Comparison of ENCODE assay signal across 7 mouse cellular contexts in the genomic region with DNA sequence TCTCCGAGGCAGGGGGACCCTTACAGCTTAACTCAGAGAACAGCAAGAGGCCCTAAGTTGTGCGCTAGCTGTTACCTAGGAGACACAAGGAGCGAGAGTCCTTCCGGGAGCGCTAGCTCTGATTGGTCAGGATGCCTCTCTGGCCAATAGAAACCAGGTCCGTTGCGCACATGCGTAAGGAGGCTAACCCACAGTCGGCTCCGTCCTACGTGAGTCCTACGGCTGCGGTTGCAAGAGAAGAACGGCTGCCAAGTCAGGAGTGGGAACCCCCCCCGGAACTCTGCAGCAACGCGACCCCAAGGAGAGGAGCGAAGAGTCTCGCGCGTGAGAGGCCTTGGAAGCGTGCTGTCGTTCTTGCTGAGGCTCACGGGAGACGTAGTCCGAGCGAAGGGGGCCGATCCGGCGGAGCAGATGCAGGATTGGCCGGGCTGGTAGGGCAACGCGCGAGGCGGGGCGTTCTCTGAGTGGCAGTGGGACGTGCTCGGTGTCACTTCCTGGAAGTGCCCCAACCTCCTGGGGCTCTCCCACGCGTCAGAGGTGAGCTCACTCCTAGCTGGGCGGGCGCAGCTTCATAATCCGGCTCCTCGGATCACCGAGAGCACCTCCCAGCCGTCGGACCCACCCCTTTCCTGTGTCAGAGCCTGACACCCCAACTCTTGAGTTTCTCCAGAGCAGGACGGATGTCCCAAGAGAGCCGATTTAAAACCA. TPM values are rescaled to one million over a fixed set of nuclear protein-coding genes. Genes with fewer than 3 reads are reported as not detected.
DNase-seq lines count a peak whose midpoint lies in the region; ATAC-seq lines count a peak whose summit lies in the region.

A gene (plus strand): TSS at position 167 of the 708 bp plus-strand sequence.

- no peaks in the 10 kb centered on the region for H3K27me3 ChIP-seq in embryonic facial prominence, embryonic 12.5 days
- H3K27me3 ChIP-seq in limb, embryonic 11.5 days (ENCODE audit: control insufficient read depth, insufficient read depth, low read length), result no peaks in the 10 kb centered on the region
- no peaks in the 10 kb centered on the region for H3K27me3 ChIP-seq in midbrain, embryonic 14.5 days (ENCODE audit: control insufficient read depth, insufficient read depth, low read length)

- H3K27ac ChIP-seq in embryonic facial prominence, embryonic 12.5 days, result peak within 1 kb of the TSS; percentile 94
- peak within 1 kb of the TSS; percentile 88 for H3K27ac ChIP-seq in limb, embryonic 11.5 days (replicated peaks; ENCODE audit: low read depth, low read length)
- peak within 1 kb of the TSS; percentile 94 for H3K27ac ChIP-seq in midbrain, embryonic 14.5 days (replicated peaks; ENCODE audit: low read depth, low read length)

- H3K4me2 ChIP-seq in embryonic facial prominence, embryonic 12.5 days (replicated peaks), result peak within 1 kb of the TSS; percentile 69
- H3K4me2 ChIP-seq in limb, embryonic 11.5 days (ENCODE audit: low read depth, severe bottlenecking), result peak within 1 kb of the TSS; percentile 58
- H3K4me2 ChIP-seq in midbrain, embryonic 14.5 days (ENCODE audit: low read length), result peak within 1 kb of the TSS; percentile 76

- peak; percentile 98 for ATAC-seq in embryonic facial prominence, embryonic 12.5 days (ENCODE audit: insufficient number of reproducible peaks, insufficient read depth, low FRiP score, low TSS enrichment)
- ATAC-seq in limb, embryonic 11.5 days (ENCODE audit: insufficient number of reproducible peaks, low FRiP score, low TSS enrichment, low read depth), result peak; percentile 99
- peak; percentile 98 for ATAC-seq in midbrain, embryonic 14.5 days (ENCODE audit: low FRiP score, low TSS enrichment)

- no peaks in the 10 kb centered on the region for H3K9me3 ChIP-seq in embryonic facial prominence, embryonic 12.5 days
- H3K9me3 ChIP-seq in limb, embryonic 11.5 days (ENCODE audit: control insufficient read depth, low read length), result no peaks in the 10 kb centered on the region
- no peaks in the 10 kb centered on the region for H3K9me3 ChIP-seq in midbrain, embryonic 14.5 days (ENCODE audit: control insufficient read depth, low read length)

- under 1% methylated on average over 49 of the region's 49 CpGs for WGBS in embryonic facial prominence, embryonic 12.5 days
- WGBS in limb, embryonic 11.5 days, result under 1% methylated on average over 47 of the region's 49 CpGs
- 1% methylated on average over 49 of the region's 49 CpGs for WGBS in midbrain, embryonic 14.5 days

- H3K9ac ChIP-seq in embryonic facial prominence, embryonic 12.5 days, result peak within 1 kb of the TSS; percentile 63
- H3K9ac ChIP-seq in limb, embryonic 11.5 days (ENCODE audit: low read length), result peak within 1 kb of the TSS; percentile 68
- peak within 1 kb of the TSS; percentile 74 for H3K9ac ChIP-seq in midbrain, embryonic 14.5 days (replicated peaks; ENCODE audit: low read length)

- DNase-seq in adrenal gland, postnatal 25 days, result peak; percentile 97
- peak; percentile 100 for DNase-seq in heart, adult 11 months
- DNase-seq in kidney, adult 18-20 months, result peak; percentile 99
- DNase-seq in limb, embryonic 11.5 days (ENCODE audit: low spot score), result peak; percentile 97
- peak; percentile 99 for DNase-seq in midbrain, embryonic 14.5 days
- peak; percentile 91 to 96 for DNase-seq in spleen, adult 18-20 months

- peaks cover 7% of the 10 kb centered on the region; the same call in 1 of the 2 replicates for H3K36me3 ChIP-seq in embryonic facial prominence, embryonic 12.5 days
- H3K36me3 ChIP-seq in limb, embryonic 11.5 days (ENCODE audit: control insufficient read depth, insufficient read depth, low read length), result peaks cover 3% of the 10 kb centered on the region; the same call in 1 of the 2 replicates
- peaks cover 15% of the 10 kb centered on the region for H3K36me3 ChIP-seq in midbrain, embryonic 14.5 days (ENCODE audit: control insufficient read depth, insufficient read depth, low read length)

- H3K4me3 ChIP-seq in embryonic facial prominence, embryonic 12.5 days, result peak within 1 kb of the TSS; percentile 61
- H3K4me3 ChIP-seq in limb, embryonic 11.5 days (ENCODE audit: low read depth, low read length), result peak within 1 kb of the TSS; percentile 65
- peak within 1 kb of the TSS; percentile 63 for H3K4me3 ChIP-seq in midbrain, embryonic 14.5 days (replicated peaks; ENCODE audit: low read depth, low read length)

- H3K4me1 ChIP-seq in embryonic facial prominence, embryonic 12.5 days, result peaks cover 9% of the 10 kb centered on the region; the same call in 1 of the 2 replicates
- no peaks in the 10 kb centered on the region for H3K4me1 ChIP-seq in limb, embryonic 11.5 days (ENCODE audit: control insufficient read depth, insufficient read depth, low read length)
- H3K4me1 ChIP-seq in midbrain, embryonic 14.5 days (ENCODE audit: control insufficient read depth, insufficient read depth, low read length), result peaks cover 11% of the 10 kb centered on the region

RNA-seq across cellular contexts. Expression of the gene that starts here (rescaled TPM):
- total RNA-seq in adrenal gland, postnatal 25 days (2021), result 8.0 and 9.0 TPM in 2 replicates
- 12.0 and 13.0 TPM in 2 replicates for polyA plus RNA-seq in embryonic facial prominence, embryonic 12.5 days (2016; fragmentation: Nextera tagmentation; extraction: Ambion mirVana)
- polyA plus RNA-seq in limb, embryonic 11.5 days (2014; fragmentation: Nextera tagmentation; extraction: Ambion mirVana), result 7.5 and 10.3 TPM in 2 replicates
- 8.7 and 8.9 TPM in 2 replicates for polyA plus RNA-seq in midbrain, embryonic 14.5 days (2014; fragmentation: Nextera tagmentation; extraction: Ambion mirVana)

Comparison
In these comparisons a context has a peak if more than half of its experiments do, and no peak if none do; other contexts are left out.
1. Peak in every context shown above with its lines: DNase-seq, ATAC-seq, H3K4me3 ChIP-seq and H3K27ac ChIP-seq.